Mouse (Mus musculus): Measurements from ENCODE around the gene Fam213a.

DNA sequence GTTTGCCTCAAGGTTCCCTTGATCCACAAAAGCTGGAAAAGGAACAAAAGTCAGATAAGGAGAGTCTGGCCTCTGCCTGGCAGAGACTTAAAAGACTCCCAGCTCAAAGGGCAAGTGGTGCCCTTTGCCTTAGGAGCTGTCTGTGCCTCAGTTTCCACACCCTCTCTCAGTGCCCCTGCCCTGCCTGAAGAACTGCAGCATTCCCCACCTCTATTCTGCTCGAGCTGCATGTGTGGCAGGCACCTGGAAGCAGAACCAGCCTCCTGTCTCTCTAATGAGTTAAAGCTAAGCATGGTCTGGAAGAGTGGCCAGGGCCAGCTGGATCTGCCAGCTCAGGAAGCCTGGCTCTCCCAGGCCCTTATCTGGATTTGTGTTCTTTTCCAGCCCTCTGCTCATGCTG, 33.9 kb downstream of the Fam213a start:
- TF ChIP-seq CTCF (IDR thresholded peaks at IDR 0.05), result no peak
- no peak for TF ChIP-seq EP300 (IDR thresholded peaks at IDR 0.05)

Data from lung, postnatal 0 days (tissue).